Mouse (Mus musculus) intestine, embryonic 16.5 days (tissue): Measurements from ENCODE around the gene Glrx. TPM values are rescaled to one million over a fixed set of nuclear protein-coding genes. Genes with fewer than 3 reads are reported as not detected.

Source experiments
- ATAC-seq: fragments of 200-750 bp; cut with Nextera tagmentation; 2 replicates; pipeline ENCODE4 v1.8.0; 2017; ENCODE audit warnings: moderate TSS enrichment, moderate library complexity
- H3K27ac ChIP-seq: fragments of 300-500 bp; sonication (generic); 2 replicates; pipeline ENCODE4 v1.5.1; 2014; ENCODE audit warnings: mild to moderate bottlenecking, low read length
- H3K27me3 ChIP-seq: fragments of 300-500 bp; sonication (generic); replicated peaks from 2 replicates; pipeline ENCODE4 v1.6.1; 2014; ENCODE audit warnings: low read length, control low read depth, mixed read lengths; ENCODE audit not compliant: control insufficient read depth, insufficient read depth
- H3K36me3 ChIP-seq: fragments of 300-500 bp; sonication (generic); 2 replicates; pipeline ENCODE4 v1.6.1; 2014; ENCODE audit warnings: low read length, control low read depth; ENCODE audit not compliant: control insufficient read depth, insufficient read depth
- H3K4me1 ChIP-seq: fragments of 300-500 bp; sonication (generic); 2 replicates; pipeline ENCODE4 v1.6.1; 2014; ENCODE audit warnings: low read length, control low read depth, mixed read lengths; ENCODE audit not compliant: control insufficient read depth, insufficient read depth
- H3K4me2 ChIP-seq: fragments of 300-500 bp; sonication (generic); 2 replicates; pipeline ENCODE4 v1.6.1; 2014; ENCODE audit warnings: low read depth, low read length, control low read depth
- H3K4me3 ChIP-seq: fragments of 300-500 bp; sonication (generic); 2 replicates; pipeline ENCODE4 v1.5.1; 2014; ENCODE audit warnings: mild to moderate bottlenecking, low read length
- H3K9ac ChIP-seq: fragments of 300-500 bp; sonication (generic); 2 replicates; pipeline ENCODE4 v1.6.1; 2014; ENCODE audit warnings: low read depth, low read length
- H3K9me3 ChIP-seq: fragments of 300-500 bp; sonication (generic); 2 replicates; pipeline ENCODE4 v1.6.1; 2016; ENCODE audit warnings: low read length, control low read depth; ENCODE audit not compliant: control insufficient read depth
- WGBS: fragments of 180-500 bp; shearing (Covaris S2); extraction: QIAGEN DNeasy Blood & Tissue Kit; methylation state at CpG from one replicate; pipeline ENCODE4 v1.1.7; 2014; 5-methylcytosine and 5-hydroxymethylcytosine counted together
- polyA plus RNA-seq: library from polyadenylated mRNA; unstranded; fragments of >200 nt; fragmentation: Nextera tagmentation; extraction: Ambion mirVana; gene quantifications from 2 replicates; pipeline ENCODE4 v1.2.1, GENCODE M21; 2015

Glrx gene
- polyA plus RNA-seq, result 210 and 253 TPM in 2 replicates

DNA sequence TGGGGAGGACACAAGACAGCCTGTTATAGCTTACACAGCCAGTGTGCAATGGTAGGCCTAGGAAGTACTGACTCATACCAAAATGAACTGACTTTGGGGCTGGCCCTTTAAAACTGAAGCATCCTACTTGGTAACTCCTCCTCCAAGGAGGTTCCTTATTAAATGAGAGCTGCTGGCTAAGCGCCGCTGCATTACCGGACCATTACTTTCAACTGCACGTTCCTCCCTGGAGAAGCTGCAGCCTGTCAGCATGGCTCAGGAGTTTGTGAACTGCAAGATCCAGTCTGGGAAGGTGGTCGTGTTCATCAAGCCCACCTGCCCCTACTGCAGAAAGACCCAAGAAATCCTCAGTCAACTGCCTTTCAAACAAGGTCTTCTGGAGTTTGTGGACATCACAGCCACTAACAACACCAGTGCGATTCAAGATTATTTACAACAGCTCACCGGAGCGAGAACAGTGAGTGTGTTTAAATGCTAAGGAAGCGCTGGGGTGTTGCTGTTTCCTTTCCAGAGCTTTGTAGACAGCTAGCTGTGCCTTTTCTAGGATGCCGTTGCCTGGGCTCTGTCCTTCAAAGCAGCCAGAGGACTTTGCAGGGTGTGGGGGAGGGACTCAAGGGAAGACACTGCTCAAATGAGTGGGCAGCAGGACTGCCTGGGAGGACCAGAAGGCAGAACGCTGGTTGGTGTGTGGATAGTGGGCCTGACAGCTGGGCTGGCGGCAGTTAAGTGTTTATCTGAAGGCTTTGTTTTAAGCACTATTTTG lies at the start of gene Glrx:
Gene Glrx, plus strand, starts transcription at position 150 of the 763 bp plus-strand sequence.
- Histone ChIP-seq H3K4me1 (peaks cover 34% of the 10 kb centered on the region; the same call in 1 of the 2 replicates), H3K36me3 (no peaks in the 10 kb centered on the region), H3K4me2 (peak within 1 kb of the TSS; percentile 62), H3K9ac (peak within 1 kb of the TSS; percentile 72), H3K4me3 (peak within 1 kb of the TSS; percentile 66), H3K9me3 (no peaks in the 10 kb centered on the region), H3K27me3 (no peaks in the 10 kb centered on the region), H3K27ac (peak within 1 kb of the TSS; percentile 86)
- peak; percentile 66 for ATAC-seq
- WGBS, result under 1% methylated on average over 12 of the region's 12 CpGs

DNA sequence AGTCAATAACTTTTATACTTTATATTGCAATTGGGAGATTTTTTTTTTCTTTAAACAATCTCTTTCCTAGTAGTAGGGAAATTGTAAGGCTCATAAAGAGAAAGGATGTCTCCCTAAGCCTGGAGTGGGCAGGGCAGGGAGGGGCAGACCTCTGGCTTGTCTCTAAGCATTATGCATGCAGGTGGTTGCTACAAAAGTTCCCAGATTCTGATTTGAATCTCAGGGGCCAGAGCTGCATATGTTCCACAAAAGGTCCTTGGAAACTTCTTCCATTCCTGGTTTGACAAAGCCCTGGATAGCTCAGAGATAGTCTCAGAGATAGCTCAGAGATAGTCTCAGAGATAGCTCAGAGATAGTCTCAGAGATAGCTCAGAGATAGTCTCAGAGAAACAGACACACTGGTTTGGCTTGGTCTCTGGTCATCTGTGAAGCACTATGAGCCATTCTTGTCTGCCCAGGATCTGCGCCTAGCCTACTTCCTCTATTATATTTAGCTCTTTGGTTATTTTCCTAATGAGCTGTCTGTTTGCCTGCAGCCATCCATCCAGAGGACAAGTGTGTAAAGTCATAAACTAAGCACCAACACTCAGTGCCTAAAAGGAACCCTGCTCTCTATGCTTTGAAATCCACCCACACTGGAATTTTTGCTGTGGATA lies 49.0 kb upstream of the Glrx start:
- Histone ChIP-seq H3K9ac (no peak overlapping the region), H3K9me3 (no peaks in the 10 kb centered on the region), H3K4me1 (no peaks in the 10 kb centered on the region), H3K36me3 (no peaks in the 10 kb centered on the region), H3K27me3 (no peaks in the 10 kb centered on the region), H3K27ac (no peak overlapping the region), H3K4me2 (no peak overlapping the region), H3K4me3 (no peak overlapping the region)
- ATAC-seq, result no peak
- WGBS, result 78% methylated on average over 1 of the region's 1 CpGs

DNA sequence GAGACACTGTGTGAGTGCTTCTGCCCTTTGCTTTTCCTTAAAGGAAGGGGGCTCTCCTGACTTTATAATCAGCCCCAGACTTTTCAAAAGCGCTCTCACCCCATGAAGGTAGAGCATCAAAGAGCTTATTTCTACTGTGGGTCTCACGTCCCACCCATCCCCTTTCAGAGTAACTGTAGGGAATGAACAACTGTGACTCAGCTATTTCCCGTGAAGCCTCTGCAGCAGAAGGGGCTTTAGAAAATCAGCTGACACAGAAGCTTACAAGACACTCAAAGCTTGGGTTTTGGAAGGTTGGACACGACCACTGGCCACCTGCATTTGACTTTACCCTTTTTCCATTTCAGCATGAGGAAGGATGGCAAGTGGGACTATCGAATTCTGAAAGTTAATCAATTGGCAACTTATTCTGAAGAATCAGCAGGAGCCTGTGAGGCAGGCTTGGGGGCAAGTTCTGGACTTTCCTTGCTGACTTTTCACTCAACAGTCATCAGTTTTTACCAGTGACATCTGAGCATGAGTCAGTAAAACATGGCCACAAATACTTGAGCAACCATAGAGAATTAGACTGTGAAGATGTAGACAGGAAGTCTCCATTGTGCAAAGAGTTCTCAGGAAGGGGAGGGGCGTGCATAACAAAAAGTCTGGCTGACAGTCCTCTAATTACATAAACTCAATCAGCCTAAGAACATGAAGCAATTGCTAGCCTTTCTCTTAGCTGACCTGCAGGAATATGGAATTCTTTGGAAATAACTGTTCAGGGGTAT lies 45.6 kb upstream of the Glrx start:
- H3K4me2 ChIP-seq, result no peak overlapping the region
- no peaks in the 10 kb centered on the region for H3K9me3 ChIP-seq
- ATAC-seq, result no peak
- H3K27ac ChIP-seq, result no peak overlapping the region
- H3K36me3 ChIP-seq, result no peaks in the 10 kb centered on the region
- no peaks in the 10 kb centered on the region for H3K27me3 ChIP-seq
- WGBS, result 64% methylated on average over 6 of the region's 6 CpGs
- H3K9ac ChIP-seq, result no peak overlapping the region
- no peaks in the 10 kb centered on the region for H3K4me1 ChIP-seq
- H3K4me3 ChIP-seq, result no peak overlapping the region

DNA sequence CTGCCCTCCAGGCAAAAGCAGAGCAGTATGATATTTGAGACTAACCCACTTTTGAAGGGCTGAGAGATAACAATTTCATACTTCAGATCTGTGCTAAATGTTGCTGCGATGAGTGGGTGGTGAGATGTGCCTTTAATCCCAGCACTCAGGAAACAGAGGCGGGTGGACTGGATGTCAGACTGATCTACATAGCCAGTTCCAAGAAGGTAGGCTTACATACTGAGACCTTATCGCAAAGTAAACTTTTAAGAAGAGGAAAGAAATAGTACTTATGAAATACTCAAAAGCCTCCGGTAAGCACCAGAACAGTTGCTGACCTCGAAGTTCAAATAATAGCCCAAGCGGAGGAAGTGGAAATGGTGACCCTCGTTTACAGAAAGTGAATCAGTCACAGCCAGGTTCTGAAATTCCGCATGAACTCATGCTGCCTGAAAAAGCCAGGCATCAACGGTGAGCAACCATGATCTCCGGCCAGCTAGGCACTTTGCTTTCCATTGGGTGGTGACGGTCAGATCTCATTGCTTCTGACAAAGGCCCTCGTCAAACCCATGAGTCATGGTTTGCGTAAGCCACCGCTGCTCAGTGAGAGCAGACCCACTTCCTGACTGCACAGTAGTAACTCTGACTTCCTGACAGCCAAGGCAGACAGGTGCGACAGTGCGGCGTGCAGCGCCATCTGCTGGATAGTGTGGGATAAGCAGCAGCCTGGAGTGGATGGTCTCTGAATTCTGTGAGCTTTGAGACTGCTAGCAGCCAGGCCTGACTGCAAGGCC lies 42.1 kb upstream of the Glrx start:
- Histone ChIP-seq H3K9ac (peak overlapping the region; percentile 56; the same call in 1 of the 2 replicates), H3K27me3 (no peaks in the 10 kb centered on the region), H3K9me3 (no peaks in the 10 kb centered on the region), H3K4me2 (peak overlapping the region; percentile 48), H3K4me3 (peak overlapping the region; percentile 40), H3K4me1 (no peaks in the 10 kb centered on the region), H3K36me3 (no peaks in the 10 kb centered on the region), H3K27ac (no peak overlapping the region)
- ATAC-seq, result peak; percentile 100
- 20% methylated on average over 18 of the region's 18 CpGs for WGBS

DNA sequence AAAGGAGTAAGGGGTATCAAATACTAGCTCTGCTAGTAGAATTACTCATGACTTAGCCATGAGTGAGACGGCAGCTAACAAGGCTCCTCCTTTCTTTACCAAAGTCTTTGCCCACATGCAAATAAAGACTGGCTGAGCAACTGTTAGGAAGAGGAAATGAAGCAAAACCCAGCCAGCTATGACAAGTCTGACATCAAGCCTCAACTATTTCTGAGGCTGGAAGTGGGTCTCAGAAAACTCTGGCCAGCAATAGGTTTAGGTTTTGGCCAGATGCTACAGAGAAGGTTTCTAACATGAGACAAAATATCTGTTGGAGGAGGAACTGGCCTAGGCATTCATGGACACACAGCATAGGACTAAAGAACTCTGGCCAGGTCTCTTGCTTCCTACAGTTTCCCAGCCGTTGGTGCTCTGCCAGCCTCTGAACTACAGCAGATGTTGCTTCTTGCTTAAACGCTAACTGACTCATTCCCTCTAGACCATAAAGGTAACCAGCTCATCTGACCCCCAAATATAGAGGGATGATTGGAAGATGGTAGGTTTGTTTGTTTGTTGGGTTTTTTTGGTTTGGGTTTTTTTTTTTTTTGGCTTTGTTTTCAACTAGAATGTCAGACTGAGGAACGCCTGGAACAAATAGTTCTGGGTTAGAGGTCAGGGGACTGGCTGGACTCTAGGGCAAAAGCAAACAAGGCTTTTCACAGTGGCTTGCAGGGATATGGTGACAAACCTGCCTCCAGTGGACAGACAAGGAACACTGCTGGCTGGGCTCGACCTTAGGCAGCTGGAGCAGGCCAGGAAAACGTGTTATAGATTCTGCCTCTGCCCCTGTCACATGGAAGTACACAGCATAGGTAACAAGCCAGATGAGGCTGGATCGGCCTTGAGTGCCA lies 41.0 kb upstream of the Glrx start:
- 67% methylated on average over 7 of the region's 7 CpGs for WGBS
- Histone ChIP-seq H3K4me2 (no peak overlapping the region), H3K4me3 (no peak overlapping the region), H3K27ac (no peak overlapping the region), H3K27me3 (no peaks in the 10 kb centered on the region), H3K9ac (no peak overlapping the region), H3K36me3 (no peaks in the 10 kb centered on the region), H3K4me1 (no peaks in the 10 kb centered on the region), H3K9me3 (no peaks in the 10 kb centered on the region)
- no peak for ATAC-seq

DNA sequence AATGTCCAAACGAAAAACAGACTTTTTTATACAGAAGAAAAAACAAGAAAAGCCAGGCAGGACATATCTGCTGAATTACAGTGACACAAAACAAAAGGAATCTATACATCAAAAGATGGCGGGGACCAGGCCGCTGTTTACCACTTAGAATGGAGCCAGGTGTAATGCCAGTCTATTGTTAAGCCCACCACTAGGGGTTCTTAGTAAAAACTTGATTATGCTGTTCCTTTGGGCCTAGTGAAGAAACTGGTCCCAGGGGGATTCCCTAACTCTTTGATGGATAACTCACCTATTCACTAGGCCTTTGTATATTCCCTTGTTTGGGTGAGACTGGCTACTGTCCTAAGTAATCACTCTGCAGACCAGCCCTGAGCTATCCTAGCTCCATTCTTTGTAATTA lies 40.2 kb upstream of the Glrx start:
- Histone ChIP-seq H3K4me2 (no peak overlapping the region), H3K9ac (no peak overlapping the region), H3K36me3 (no peaks in the 10 kb centered on the region), H3K4me3 (no peak overlapping the region), H3K27ac (no peak overlapping the region), H3K9me3 (no peaks in the 10 kb centered on the region), H3K27me3 (no peaks in the 10 kb centered on the region), H3K4me1 (no peaks in the 10 kb centered on the region)
- ATAC-seq, result no peak
- 81% methylated on average over 3 of the region's 3 CpGs for WGBS

DNA sequence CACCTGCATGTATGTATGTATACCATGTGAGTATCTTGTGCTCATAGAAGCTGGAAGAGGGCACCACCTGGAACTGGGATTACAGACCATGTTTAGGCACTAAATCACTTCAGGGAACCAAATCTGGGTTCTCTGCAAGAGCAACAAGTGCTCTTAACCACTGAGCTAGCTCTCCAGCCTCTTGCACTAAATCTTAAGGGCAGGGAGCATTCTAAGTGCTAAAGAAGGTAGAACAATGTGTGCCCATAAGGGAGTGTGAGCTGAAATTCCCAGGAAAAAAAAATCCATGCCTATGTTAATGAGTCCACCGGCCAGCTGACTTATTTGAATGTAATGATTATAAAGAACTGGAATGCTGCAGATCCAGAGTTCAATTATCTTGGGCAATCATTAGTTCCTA lies 31.7 kb upstream of the Glrx start:
- Histone ChIP-seq H3K4me1 (no peaks in the 10 kb centered on the region), H3K9ac (no peak overlapping the region), H3K9me3 (no peaks in the 10 kb centered on the region), H3K36me3 (no peaks in the 10 kb centered on the region), H3K27ac (no peak overlapping the region), H3K4me3 (no peak overlapping the region), H3K27me3 (no peaks in the 10 kb centered on the region), H3K4me2 (no peak overlapping the region)
- WGBS, result 86% methylated on average over 1 of the region's 1 CpGs
- ATAC-seq, result no peak

DNA sequence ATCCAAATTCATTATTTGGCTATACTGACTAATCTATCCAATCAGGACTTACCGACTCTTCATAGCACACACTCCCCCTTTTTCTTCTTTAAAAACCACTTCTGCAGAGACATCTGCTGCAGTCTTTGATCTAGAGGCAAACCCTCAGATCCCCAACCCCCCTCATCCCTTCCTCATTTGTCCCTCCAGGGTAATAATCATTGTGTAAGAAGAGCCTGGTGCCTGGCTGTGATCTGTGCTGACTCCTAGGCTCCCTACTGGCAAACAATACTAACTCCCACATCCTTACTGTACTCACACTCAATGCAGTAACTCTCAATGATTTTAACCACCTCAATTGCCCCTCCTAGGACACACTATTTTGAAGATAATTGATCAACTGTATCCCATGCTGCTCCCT lies 29.7 kb upstream of the Glrx start:
- H3K27ac ChIP-seq, result no peak overlapping the region
- ATAC-seq, result no peak
- H3K36me3 ChIP-seq, result no peaks in the 10 kb centered on the region
- no peaks in the 10 kb centered on the region for H3K4me1 ChIP-seq
- H3K9me3 ChIP-seq, result no peaks in the 10 kb centered on the region
- H3K9ac ChIP-seq, result no peak overlapping the region
- H3K27me3 ChIP-seq, result no peaks in the 10 kb centered on the region
- H3K4me2 ChIP-seq, result no peak overlapping the region
- 77% methylated on average over 1 of the region's 1 CpGs for WGBS
- no peak overlapping the region for H3K4me3 ChIP-seq
